Comparison of ENCODE assay signal across 13 mouse cellular contexts in genomic region chr8:120948620-120949491, GRCm38 (mm10).
DNase-seq lines count a peak whose midpoint lies in the region; ATAC-seq and TF ChIP-seq lines count a peak whose summit lies in the region.
"Had no signal": no experiment of that assay in that cellular context is flagged by ENCODE, and none has a peak within 500 bp of the region (broad histone marks: within the 10 kb centered on the region; RNA-seq: fewer than 3 reads in every experiment).

No protein-coding gene starts in this region.

- in situ Hi-C loops in CH12.LX (cut with MboI; ENCODE audit: low pct_ligation_motif_present, low pct_unique_long_range_greater_than_20kb, low sequenced_read_pairs), result no loop called here

- no peak overlapping the region for H3K9ac ChIP-seq in hindbrain, embryonic 15.5 days
- no peak overlapping the region for H3K9ac ChIP-seq in hindbrain, embryonic 13.5 days
- H3K9ac ChIP-seq in CH12.LX (ENCODE audit: insufficient read depth, low read depth), result no peak overlapping the region
- H3K9ac ChIP-seq in intestine, postnatal 0 days (ENCODE audit: low read depth, low read length), result no peak overlapping the region
- H3K9ac ChIP-seq: liver, embryonic 14.5 days; neural tube, embryonic 13.5 days had no signal

- ATAC-seq in hindbrain, embryonic 15.5 days (ENCODE audit: low FRiP score, low read depth), result no peak
- ATAC-seq in hindbrain, embryonic 13.5 days (ENCODE audit: low FRiP score), result no peak
- no peak for ATAC-seq in intestine, postnatal 0 days
- ATAC-seq: Patski had no signal

- no peak for TF ChIP-seq EP300 in CH12.LX (IDR thresholded peaks at IDR 0.05; ENCODE audit: low read length)

- no peaks in the 10 kb centered on the region for H3K9me3 ChIP-seq in hindbrain, embryonic 15.5 days
- no peaks in the 10 kb centered on the region for H3K9me3 ChIP-seq in hindbrain, embryonic 13.5 days
- no peaks in the 10 kb centered on the region for H3K9me3 ChIP-seq in CH12.LX (replicated peaks; ENCODE audit: low read length)
- H3K9me3 ChIP-seq in intestine, postnatal 0 days (ENCODE audit: control insufficient read depth), result no peaks in the 10 kb centered on the region
- H3K9me3 ChIP-seq: neural tube, embryonic 13.5 days had no signal

- H3K27ac ChIP-seq in hindbrain, embryonic 15.5 days (replicated peaks), result no peak overlapping the region
- H3K27ac ChIP-seq in hindbrain, embryonic 13.5 days, result no peak overlapping the region
- no peak overlapping the region for H3K27ac ChIP-seq in CH12.LX (ENCODE audit: insufficient read depth, low read depth)
- no peak overlapping the region for H3K27ac ChIP-seq in intestine, postnatal 0 days (ENCODE audit: low read depth, low read length)
- H3K27ac ChIP-seq: layer of hippocampus, adult 2 months; liver, embryonic 14.5 days; neural tube, embryonic 13.5 days had no signal

- WGBS in hindbrain, embryonic 15.5 days, result 49% methylated on average over 25 of the region's 25 CpGs
- 54% methylated on average over 25 of the region's 25 CpGs for WGBS in hindbrain, embryonic 13.5 days
- 35% methylated on average over 25 of the region's 25 CpGs for WGBS in intestine, postnatal 0 days

- H3K4me2 ChIP-seq in hindbrain, embryonic 15.5 days, result 0 out of 2 replicates have a peak overlapping the region, but pooled peaks have one; percentile 4
- no peak overlapping the region for H3K4me2 ChIP-seq in hindbrain, embryonic 13.5 days
- peak overlapping the region; percentile 93 for H3K4me2 ChIP-seq in CH12.LX (ENCODE audit: insufficient read depth, low read depth, poor library complexity, severe bottlenecking)
- peak overlapping the region; percentile 49 for H3K4me2 ChIP-seq in intestine, postnatal 0 days (replicated peaks; ENCODE audit: low read depth)
- H3K4me2 ChIP-seq: neural tube, embryonic 13.5 days had no signal

- no peak for TF ChIP-seq POLR2A in CH12.LX (IDR thresholded peaks at IDR 0.05; ENCODE audit: low read depth, low read length)

- dilution Hi-C loops in CH12.LX (cut with MboI; ENCODE audit: extremely low pct_ligation_motif_present, extremely low pct_unique_long_range_greater_than_20kb, low sequenced_read_pairs), result no loop called here

- no peak overlapping the region for H3K4me3 ChIP-seq in hindbrain, embryonic 15.5 days
- H3K4me3 ChIP-seq in hindbrain, embryonic 13.5 days, result no peak overlapping the region
- H3K4me3 ChIP-seq in CH12.LX (replicated peaks in 1 of 3; ENCODE audit: low read depth in 2 of 3, low read length in 2 of 3, poor library complexity in 1 of 3), result peak overlapping the region in 1 of 3 experiments; percentile 29
- H3K4me3 ChIP-seq in intestine, postnatal 0 days (ENCODE audit: low read depth, low read length), result no peak overlapping the region
- H3K4me3 ChIP-seq: layer of hippocampus, adult 2 months; neural tube, embryonic 13.5 days had no signal

- peaks cover 11% of the 10 kb centered on the region for H3K4me1 ChIP-seq in hindbrain, embryonic 15.5 days (replicated peaks)
- H3K4me1 ChIP-seq in hindbrain, embryonic 13.5 days (replicated peaks), result peaks cover 5% of the 10 kb centered on the region
- peaks cover 7 to 10% of the 10 kb centered on the region in 2 experiments; a peak in 3 of 4 replicates for H3K4me1 ChIP-seq in CH12.LX (ENCODE audit: control insufficient read depth in 1 of 2, insufficient read depth in 2 of 2)
- 0 out of 2 replicates have a peak, but pooled peaks cover 7% of the 10 kb centered on the region for H3K4me1 ChIP-seq in intestine, postnatal 0 days (replicated peaks; ENCODE audit: control insufficient read depth, insufficient read depth, low read length)

- 0 out of 2 replicates have a peak, but pooled peaks cover 8% of the 10 kb centered on the region for H3K27me3 ChIP-seq in hindbrain, embryonic 15.5 days
- peaks cover 53% of the 10 kb centered on the region for H3K27me3 ChIP-seq in hindbrain, embryonic 13.5 days
- peaks cover 87% of the 10 kb centered on the region for H3K27me3 ChIP-seq in CH12.LX (replicated peaks)
- H3K27me3 ChIP-seq in intestine, postnatal 0 days (replicated peaks; ENCODE audit: control insufficient read depth, insufficient read depth, low read length), result no peaks in the 10 kb centered on the region
- H3K27me3 ChIP-seq: Patski had no signal

- TF ChIP-seq RAD21 in CH12.LX (IDR thresholded peaks at IDR 0.05; ENCODE audit: low read depth, low read length), result no peak

- DNase-seq in A20 (ENCODE audit: low read depth, low spot score), result peak; percentile 58
- no peak for DNase-seq in CH12.LX (ENCODE audit: extremely low read depth)
- DNase-seq in adrenal gland, adult 8-10 months, result no peak
- no peak for DNase-seq in cerebellum, adult 8-10 months
- DNase-seq in B cell, adult 2 months, result no peak
- DNase-seq: gastrocnemius, postnatal 14 days had no signal

- TF ChIP-seq CTCF in CH12.LX (conservative IDR thresholded peaks at IDR 0.05 in 1 of 2, IDR thresholded peaks at IDR 0.05 in 1 of 2; ENCODE audit: low read depth in 2 of 2, low read length in 2 of 2), result no peak
- 0 out of 2 replicates have a peak, but pooled peaks have one; percentile 5 for TF ChIP-seq CTCF in intestine, postnatal 0 days (IDR thresholded peaks at IDR 0.05; ENCODE audit: low read depth)

- H3K36me3 ChIP-seq in hindbrain, embryonic 15.5 days, result no peaks in the 10 kb centered on the region
- H3K36me3 ChIP-seq in hindbrain, embryonic 13.5 days, result no peaks in the 10 kb centered on the region
- H3K36me3 ChIP-seq in CH12.LX (replicated peaks in 1 of 2; ENCODE audit: control insufficient read depth in 1 of 2, insufficient read depth in 1 of 2, low read length in 1 of 2), result no peaks in the 10 kb centered on the region
- no peaks in the 10 kb centered on the region for H3K36me3 ChIP-seq in intestine, postnatal 0 days (ENCODE audit: control insufficient read depth, insufficient read depth)
- H3K36me3 ChIP-seq: neural tube, embryonic 13.5 days had no signal

- no peaks in the 10 kb centered on the region for H3K79me2 ChIP-seq in CH12.LX (replicated peaks; ENCODE audit: control insufficient read depth, extremely low read depth, insufficient read depth, poor library complexity, severe bottlenecking)

TF ChIP-seq in CH12.LX, 34 proteins besides CTCF, POLR2A, EP300 and RAD21:
- no peak for TF ChIP-seq CHD2 (IDR thresholded peaks at IDR 0.05; ENCODE audit: low read length)
- TF ChIP-seq SIN3A (IDR thresholded peaks at IDR 0.05; ENCODE audit: low read length), result no peak
- no peak for TF ChIP-seq MAX (IDR thresholded peaks at IDR 0.05; ENCODE audit: low read length)
- TF ChIP-seq RCOR1 (conservative IDR thresholded peaks at IDR 0.05; ENCODE audit: low read depth, low read length), result no peak
- no peak for TF ChIP-seq NRF1 (IDR thresholded peaks at IDR 0.05; ENCODE audit: low read depth, low read length)
- TF ChIP-seq POLR2AphosphoS2 (IDR thresholded peaks at IDR 0.05; ENCODE audit: low read depth, low read length), result no peak
- peak; percentile 74 for TF ChIP-seq ZNF384 (IDR thresholded peaks at IDR 0.05; ENCODE audit: low read depth, low read length)
- TF ChIP-seq KAT2A (IDR thresholded peaks at IDR 0.05; ENCODE audit: insufficient replicate concordance, low read length), result no peak
- no peak for TF ChIP-seq ETS1 (conservative IDR thresholded peaks at IDR 0.05; ENCODE audit: low read depth, low read length)
- TF ChIP-seq IRF4 (IDR thresholded peaks at IDR 0.05; ENCODE audit: low read depth, low read length), result no peak
- no peak for TF ChIP-seq JUND (conservative IDR thresholded peaks at IDR 0.05; ENCODE audit: low read depth, low read length)
- TF ChIP-seq MYC (IDR thresholded peaks at IDR 0.05; ENCODE audit: low read depth, low read length), result 0 out of 2 replicates have a peak, but pooled peaks have one; percentile 26
- peak; percentile 32; the same call in 1 of the 2 replicates for TF ChIP-seq TCF12 (IDR thresholded peaks at IDR 0.05; ENCODE audit: low read depth, low read length)
- TF ChIP-seq GABPA (IDR thresholded peaks at IDR 0.05; ENCODE audit: insufficient replicate concordance, low read depth, low read length), result no peak
- TF ChIP-seq MAZ (IDR thresholded peaks at IDR 0.05; ENCODE audit: low read depth, low read length), result no peak
